In the genomic region with DNA sequence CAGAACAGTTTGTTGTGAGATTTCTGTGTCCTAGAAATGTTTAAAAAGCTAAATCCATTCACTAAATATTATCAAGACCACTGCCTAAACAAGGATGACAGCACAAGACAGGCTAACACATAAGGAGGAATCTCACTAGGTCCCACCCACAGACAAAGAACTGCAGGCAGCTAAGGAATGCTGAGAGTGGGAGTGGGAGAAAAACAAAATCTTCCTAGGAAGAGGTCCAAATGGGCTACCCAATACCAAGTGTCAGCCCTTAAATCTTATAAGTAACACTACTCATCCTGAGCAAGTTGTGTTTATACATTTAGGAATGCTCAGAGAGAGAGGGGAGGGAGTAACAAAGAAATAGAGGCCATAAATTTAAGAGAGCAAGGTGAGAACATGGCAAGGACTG, we compare ENCODE assay signal across 22 mouse cellular contexts. TPM values are rescaled to one million over a fixed set of nuclear protein-coding genes. Genes with fewer than 3 reads are reported as not detected.
A peak's percentile ranks its signal among the peaks of the same experiment; 100 is the strongest.
DNase-seq lines count a peak whose midpoint lies in the region; ATAC-seq lines count a peak whose summit lies in the region.
"Had no signal": no experiment of that assay in that cellular context is flagged by ENCODE, and none has a peak within 500 bp of the region (broad histone marks: within the 10 kb centered on the region; RNA-seq: fewer than 3 reads in every experiment).

No protein-coding gene starts in this region.

- H3K36me3 ChIP-seq in kidney, embryonic 15.5 days: no peaks in the 10 kb centered on the region
- no peaks in the 10 kb centered on the region for H3K36me3 ChIP-seq in forebrain, embryonic 15.5 days
- H3K36me3 ChIP-seq: embryonic facial prominence, embryonic 12.5 days; heart, embryonic 15.5 days; hindbrain, embryonic 13.5 days had no signal

- no peak overlapping the region for H3K4me3 ChIP-seq in kidney, embryonic 15.5 days (replicated peaks)
- no peak overlapping the region for H3K4me3 ChIP-seq in forebrain, embryonic 15.5 days
- H3K4me3 ChIP-seq: embryonic facial prominence, embryonic 12.5 days; forebrain, embryonic 13.5 days; heart, adult 2 months; heart, embryonic 15.5 days; hindbrain, embryonic 13.5 days had no signal

- no peak overlapping the region for H3K27ac ChIP-seq in kidney, embryonic 15.5 days
- no peak overlapping the region for H3K27ac ChIP-seq in forebrain, embryonic 15.5 days (replicated peaks)
- H3K27ac ChIP-seq: embryonic facial prominence, embryonic 12.5 days; forebrain, embryonic 13.5 days; heart, adult 2 months; heart, embryonic 15.5 days; hindbrain, embryonic 13.5 days had no signal

- no peaks in the 10 kb centered on the region for H3K9me3 ChIP-seq in kidney, embryonic 15.5 days (replicated peaks)
- H3K9me3 ChIP-seq in forebrain, embryonic 15.5 days: no peaks in the 10 kb centered on the region
- H3K9me3 ChIP-seq: embryonic facial prominence, embryonic 12.5 days; forebrain, embryonic 13.5 days; heart, embryonic 15.5 days; hindbrain, embryonic 13.5 days had no signal

- no peak for DNase-seq in frontal cortex, postnatal 14 days (ENCODE audit: low spot score in 2 of 2)
- no peak for DNase-seq in kidney, postnatal 14 days
- DNase-seq in 3T3-L1 (ENCODE audit: low read depth, low spot score): peak; percentile 45
- DNase-seq in brain, adult 2 months (ENCODE audit: low read depth, low spot score): peak; percentile 39
- DNase-seq: adrenal gland, adult 8-10 months; adrenal gland, postnatal 36 days; cerebellum, adult 11 months; cerebellum, adult 8-10 months; cerebellum, postnatal 14 days; embryo, embryonic 11 days; gastrocnemius, postnatal 14 days; heart, adult 2 months; heart, postnatal 14 days had no signal

- H3K4me2 ChIP-seq in kidney, embryonic 15.5 days: no peak overlapping the region
- no peak overlapping the region for H3K4me2 ChIP-seq in forebrain, embryonic 15.5 days (replicated peaks)
- H3K4me2 ChIP-seq: embryonic facial prominence, embryonic 12.5 days; forebrain, embryonic 13.5 days; heart, embryonic 11.5 days; heart, embryonic 15.5 days; hindbrain, embryonic 13.5 days had no signal

- ATAC-seq in frontal cortex, adult (ENCODE audit: low TSS enrichment): peak; percentile 80
- peak; percentile 52; the same call in 1 of the 2 replicates for ATAC-seq in kidney, embryonic 15.5 days (replicated peaks; ENCODE audit: low FRiP score)
- no peak for ATAC-seq in forebrain, embryonic 15.5 days (replicated peaks)
- ATAC-seq: forebrain, embryonic 13.5 days had no signal

- H3K27me3 ChIP-seq in kidney, embryonic 15.5 days: no peaks in the 10 kb centered on the region
- H3K27me3 ChIP-seq in forebrain, embryonic 15.5 days: no peaks in the 10 kb centered on the region
- H3K27me3 ChIP-seq: CH12.LX; embryonic facial prominence, embryonic 12.5 days; forebrain, embryonic 13.5 days; heart, embryonic 15.5 days; hindbrain, embryonic 13.5 days had no signal

- H3K9ac ChIP-seq in kidney, embryonic 15.5 days: no peak overlapping the region
- H3K9ac ChIP-seq in forebrain, embryonic 15.5 days (replicated peaks): no peak overlapping the region
- H3K9ac ChIP-seq: embryonic facial prominence, embryonic 12.5 days; forebrain, embryonic 13.5 days; heart, embryonic 15.5 days; hindbrain, embryonic 13.5 days had no signal

- peaks cover 12% of the 10 kb centered on the region; the same call in 1 of the 2 replicates for H3K4me1 ChIP-seq in kidney, embryonic 15.5 days
- peaks cover 4% of the 10 kb centered on the region for H3K4me1 ChIP-seq in forebrain, embryonic 15.5 days
- H3K4me1 ChIP-seq: embryonic facial prominence, embryonic 12.5 days had no signal

RNA-seq across cellular contexts. Expression of gene Mast2, which starts 52.6 kb away (rescaled TPM):
- polyA plus RNA-seq in kidney, embryonic 15.5 days (2015; fragmentation: Nextera tagmentation; extraction: Ambion mirVana): 12.7 and 14.4 TPM in 2 replicates
- polyA plus RNA-seq in forebrain, embryonic 15.5 days (2015; fragmentation: Nextera tagmentation; extraction: Ambion mirVana): 53.1 and 56.7 TPM in 2 replicates

Comparison
In these comparisons a context has a peak if more than half of its experiments do, and no peak if none do; other contexts are left out.
1. DNase-seq: peak in 3T3-L1 (single experiment) and brain, adult 2 months (single experiment); none in frontal cortex, postnatal 14 days (0 of 2) and kidney, postnatal 14 days (single experiment).